Mouse (Mus musculus) thymus, postnatal 25 days (tissue): ENCODE results near the gene 2310011J03Rik.

Source experiments
- DNase-seq: peaks from one replicate; pipeline ENCODE4 v3.0.0; 2022

2310011J03Rik gene

DNA sequence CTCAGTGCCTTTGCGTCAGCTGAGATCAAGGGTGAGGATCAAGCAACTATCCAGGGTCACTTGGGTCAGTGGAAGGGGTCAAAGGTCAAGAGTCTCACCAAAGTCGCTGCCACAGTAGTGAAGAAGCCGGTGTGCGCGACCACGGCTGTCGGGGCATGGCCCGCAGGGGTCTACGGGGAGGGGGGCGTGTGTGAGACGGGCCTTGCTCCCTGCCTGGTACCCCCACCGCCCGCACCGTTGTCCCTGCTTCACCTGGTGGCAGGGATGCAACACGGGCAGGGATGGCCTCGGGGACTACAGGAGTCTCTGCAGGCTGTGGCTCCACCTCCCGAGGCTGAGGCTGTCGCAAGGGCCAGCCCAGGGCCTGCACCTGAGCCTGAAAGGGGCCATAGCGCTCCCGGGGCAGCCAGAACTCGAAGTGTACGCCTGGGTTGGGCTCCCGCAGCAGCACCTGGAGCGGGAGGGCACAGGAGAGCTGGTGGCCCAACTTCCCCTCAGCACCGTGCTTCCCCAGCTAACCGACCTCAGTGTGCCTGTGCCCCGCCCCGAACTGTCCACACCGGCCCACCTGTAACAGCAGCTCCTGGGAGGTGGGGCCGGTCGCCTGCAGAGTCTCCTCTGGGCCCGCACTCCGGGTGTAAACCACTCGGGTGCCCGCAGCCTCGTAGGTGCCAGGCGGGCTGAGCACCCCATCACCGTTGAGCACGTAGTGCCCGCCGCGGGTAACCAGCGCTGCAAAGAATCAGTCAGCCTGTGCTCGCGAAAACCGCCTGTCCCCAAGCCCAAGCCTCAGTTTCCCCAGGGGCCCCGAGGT lies 21.4 kb upstream of the 2310011J03Rik start:
- no peak for DNase-seq

- no peak for DNase-seq
Observed at GRCm38 (mm10) chr10:80341026-80341425, 20.7 kb upstream of the 2310011J03Rik start.

DNA sequence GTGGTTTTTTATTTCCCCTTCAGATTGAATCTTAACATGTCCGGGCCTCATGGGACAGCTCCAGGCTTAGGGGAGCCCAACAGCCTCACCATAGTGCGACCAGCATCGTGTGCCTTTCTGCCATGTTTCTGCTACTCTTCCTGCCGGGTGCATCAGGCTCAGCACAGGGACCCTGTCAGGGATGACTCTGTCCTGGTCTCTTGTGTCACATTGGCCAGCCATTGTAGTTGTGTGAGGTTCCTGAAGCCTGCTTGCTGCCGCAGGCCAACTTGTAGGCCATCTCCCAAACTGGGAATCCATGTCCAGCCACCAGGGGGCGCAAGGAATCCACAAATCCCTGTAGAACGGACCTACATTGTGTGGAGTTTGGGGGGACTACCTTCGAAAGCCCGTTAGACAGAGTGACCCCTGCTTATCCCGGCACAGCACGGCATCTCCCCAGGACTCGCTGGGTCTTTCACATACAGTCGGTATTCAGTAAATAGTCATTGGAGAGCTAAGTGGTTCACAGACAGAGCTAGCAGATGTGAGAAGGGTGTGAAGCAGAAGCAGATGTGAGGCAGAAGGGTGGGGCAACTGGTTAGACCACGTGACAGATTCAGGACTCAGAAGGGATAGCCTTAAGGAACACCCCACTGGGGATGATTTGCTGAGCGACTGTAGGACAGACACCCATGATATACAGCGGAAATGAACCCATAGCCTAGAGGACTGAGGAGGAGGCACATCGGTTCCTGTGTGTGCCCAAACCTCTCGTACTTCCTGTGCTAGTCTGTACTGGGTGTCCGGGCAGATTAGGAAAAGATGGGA lies 19.8 kb upstream of the 2310011J03Rik start:
- peak; percentile 83 for DNase-seq

- no peak for DNase-seq
Observed at GRCm38 (mm10) chr10:80336263-80336662, 15.9 kb upstream of the 2310011J03Rik start.

DNA sequence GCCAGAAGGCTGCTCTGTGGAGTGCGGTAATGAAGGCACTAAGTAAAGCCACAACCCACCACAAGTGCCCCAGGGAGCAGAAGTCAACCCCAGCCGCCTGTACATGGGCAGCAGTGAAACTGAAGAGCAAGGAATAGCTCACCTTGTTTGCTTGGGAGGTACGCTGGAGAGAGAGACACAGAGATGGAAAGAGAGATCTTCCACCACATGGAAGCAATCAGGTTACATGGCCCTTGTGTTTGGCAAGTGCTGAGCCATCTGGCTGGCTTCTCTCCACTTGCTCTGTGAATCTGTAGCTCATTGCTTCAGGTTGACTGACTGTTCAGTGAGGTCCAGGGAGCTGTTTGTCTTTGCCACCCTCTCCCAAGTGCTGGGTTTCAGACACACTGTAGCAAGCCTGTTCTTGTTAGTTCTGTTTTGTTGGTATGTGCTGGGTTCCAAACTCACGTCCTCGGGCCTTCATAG lies 12.2 kb upstream of the 2310011J03Rik start:
- no peak for DNase-seq

DNA sequence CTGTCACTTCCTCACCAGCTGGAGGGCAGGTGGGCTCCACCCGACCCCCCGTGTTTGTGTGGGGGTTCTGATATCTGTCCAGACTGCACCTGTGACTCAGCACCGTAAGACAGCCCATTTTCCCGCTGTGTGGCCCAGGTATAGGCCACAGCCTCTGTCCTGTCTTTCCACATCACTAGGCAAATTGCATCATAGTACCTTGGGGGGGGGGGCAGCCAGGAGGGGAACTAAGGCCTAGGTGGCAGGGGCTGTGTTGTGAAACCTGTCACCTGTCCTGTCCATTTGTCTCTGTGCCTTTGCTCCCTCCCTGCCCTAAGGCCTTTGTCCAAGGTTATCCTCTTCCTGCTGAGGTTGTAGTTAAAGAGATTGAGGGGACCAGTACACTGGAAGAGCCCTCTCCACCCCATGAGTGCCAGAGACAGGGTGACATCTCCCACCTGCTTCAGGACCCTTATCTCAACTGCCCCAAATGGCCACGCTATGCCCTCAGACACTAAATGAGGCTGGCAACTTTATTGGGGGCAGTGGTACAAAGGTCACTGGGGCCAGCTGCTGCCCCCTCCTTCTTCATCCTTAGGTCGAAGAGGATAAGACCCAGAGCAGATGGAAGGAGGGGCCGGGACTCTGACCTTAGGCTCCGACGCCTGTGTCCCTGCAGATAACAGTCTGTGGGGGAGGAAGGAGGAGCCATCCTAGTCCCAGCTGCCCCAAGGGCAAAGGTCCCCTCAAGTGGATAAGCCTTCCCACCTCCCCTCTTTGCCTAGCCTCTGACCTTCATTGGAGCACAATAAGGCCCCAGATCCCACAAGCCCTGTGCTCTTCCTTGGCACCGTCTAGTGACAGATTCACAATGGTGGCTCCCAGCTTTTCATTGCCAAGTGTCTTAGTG lies 11.5 kb upstream of the 2310011J03Rik start:
- no peak for DNase-seq

GRCm38 (mm10) chr10:80330888-80331287 lies 10.6 kb upstream of the 2310011J03Rik start:
- no peak for DNase-seq

- no peak for DNase-seq
Observed at GRCm38 (mm10) chr10:80330084-80330483, 9.7 kb upstream of the 2310011J03Rik start.

DNA sequence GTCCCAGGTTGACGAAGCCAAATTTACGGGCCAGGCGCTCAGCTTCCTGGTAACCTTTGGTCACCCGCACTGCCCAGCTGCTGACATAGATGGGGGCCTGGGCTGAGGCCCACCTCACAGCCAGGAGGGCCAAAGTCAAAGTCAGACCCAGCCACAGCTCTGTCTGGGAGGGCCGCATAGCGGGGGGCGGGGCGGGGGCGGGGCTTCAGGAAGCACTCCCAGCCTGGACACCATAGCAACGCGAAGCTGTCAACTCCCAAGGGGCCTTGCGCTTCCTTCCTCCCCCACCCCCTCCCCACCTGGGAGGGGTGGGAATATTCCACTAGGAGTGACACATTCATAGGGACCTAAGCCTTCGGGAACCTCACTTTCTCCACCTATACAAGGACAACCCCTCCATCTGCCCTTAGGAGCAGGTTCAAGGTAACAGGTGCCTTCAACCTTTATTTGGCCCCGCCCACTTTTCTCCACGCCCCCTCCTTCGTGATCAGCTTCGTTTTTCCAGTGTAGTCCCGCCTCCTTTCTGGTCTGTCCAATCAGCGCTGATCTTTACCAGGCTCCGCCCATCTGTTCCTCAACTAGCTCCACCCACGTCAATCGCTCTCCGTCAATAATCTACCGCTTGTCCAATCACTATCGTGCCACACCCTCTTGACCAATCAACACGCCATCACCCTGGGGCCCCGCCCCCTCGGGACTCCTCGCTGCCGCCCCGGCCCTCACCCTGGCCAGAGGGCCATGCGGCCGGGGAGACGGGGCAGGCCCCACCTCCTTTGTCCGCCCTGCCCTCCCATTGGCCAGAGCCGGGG lies 9.1 kb upstream of the 2310011J03Rik start, which contains the start of the genes Pcsk4 and Reep6:
TSS of gene Pcsk4 (minus strand) at position 226 of the 809 bp plus-strand sequence.
TSS of gene Reep6 (plus strand) at position 681 of the 809 bp plus-strand sequence.
- DNase-seq, result peak; percentile 71

GRCm38 (mm10) chr10:80325045-80325444 lies 4.7 kb upstream of the 2310011J03Rik start:
- DNase-seq, result no peak

GRCm38 (mm10) chr10:80324120-80325037 lies 4.0 kb upstream of the 2310011J03Rik start:
- DNase-seq, result no peak

DNA sequence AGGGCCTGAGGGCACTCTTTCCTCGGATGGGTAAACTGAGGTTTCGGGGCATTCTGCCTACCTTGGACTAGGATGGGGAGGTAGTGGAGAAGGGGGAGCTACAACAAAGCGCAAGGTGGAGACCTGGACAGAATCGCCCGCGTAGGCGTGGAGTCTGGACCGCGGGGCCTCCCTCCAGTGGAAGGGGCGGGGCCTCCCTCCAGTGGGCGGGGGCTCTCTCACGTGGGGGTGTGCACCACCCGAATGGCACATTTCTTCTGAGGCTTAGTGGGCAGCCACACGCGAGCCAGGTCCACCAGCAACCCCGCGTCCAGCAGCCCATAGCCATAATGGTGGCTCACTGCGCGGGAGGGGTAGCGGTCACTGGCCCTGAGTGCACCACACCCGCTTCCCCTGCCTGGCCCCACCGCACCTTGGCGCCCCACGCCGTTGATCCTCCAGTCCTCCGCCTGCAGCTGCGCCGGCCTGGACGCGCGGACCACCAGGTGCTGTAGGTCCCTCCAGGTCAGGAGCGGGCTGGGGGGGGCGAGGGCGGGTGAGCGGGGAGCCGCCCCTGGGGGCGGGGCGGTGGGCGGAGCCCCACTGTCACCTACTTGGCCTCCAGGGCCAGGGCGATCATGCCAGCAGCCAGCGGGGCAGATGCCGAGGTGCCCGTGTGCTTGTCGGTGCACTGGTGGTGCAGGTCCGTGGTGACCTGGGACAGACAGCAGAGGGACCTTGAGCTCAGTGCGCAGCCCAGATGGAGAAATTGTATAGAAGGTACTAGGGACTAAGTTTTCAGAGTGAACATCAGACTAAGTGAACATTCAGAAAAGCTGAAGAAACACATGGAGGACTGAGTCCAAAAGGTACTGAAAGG lies 3.2 kb upstream of the 2310011J03Rik start:
- DNase-seq, result peak; percentile 56

- DNase-seq, result peak; percentile 32
Observed at GRCm38 (mm10) chr10:80322811-80323211, 2.5 kb upstream of the 2310011J03Rik start.

GRCm38 (mm10) chr10:80321670-80322581 lies 1.6 kb upstream of the 2310011J03Rik start:
- no peak for DNase-seq

- no peak for DNase-seq
Observed at GRCm38 (mm10) chr10:80321014-80321669, 805 bp upstream of the 2310011J03Rik start.

DNA sequence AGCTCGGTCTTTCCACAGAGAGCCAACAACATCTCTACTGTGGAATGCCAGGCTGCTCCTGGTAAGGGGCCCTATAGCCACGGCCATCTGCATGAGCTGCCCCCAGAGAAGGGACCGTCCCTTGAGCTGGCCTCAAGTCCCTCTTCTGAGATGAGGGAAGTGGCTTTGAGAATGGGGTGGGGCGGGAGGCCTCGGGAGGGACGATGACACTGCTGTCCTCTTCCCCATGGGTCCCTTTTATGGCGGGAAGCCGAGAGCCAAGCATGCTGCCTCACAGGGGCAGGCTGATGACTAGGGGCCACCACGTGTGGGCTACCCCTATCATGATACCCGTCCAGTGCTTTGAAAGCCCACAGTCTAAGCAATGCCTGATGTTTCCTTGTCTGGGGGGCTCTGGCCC lies 3.3 kb downstream of the 2310011J03Rik start:
- DNase-seq, result no peak

GRCm38 (mm10) chr10:80316359-80316781 lies 4.0 kb downstream of the 2310011J03Rik start:
- DNase-seq, result no peak

DNA sequence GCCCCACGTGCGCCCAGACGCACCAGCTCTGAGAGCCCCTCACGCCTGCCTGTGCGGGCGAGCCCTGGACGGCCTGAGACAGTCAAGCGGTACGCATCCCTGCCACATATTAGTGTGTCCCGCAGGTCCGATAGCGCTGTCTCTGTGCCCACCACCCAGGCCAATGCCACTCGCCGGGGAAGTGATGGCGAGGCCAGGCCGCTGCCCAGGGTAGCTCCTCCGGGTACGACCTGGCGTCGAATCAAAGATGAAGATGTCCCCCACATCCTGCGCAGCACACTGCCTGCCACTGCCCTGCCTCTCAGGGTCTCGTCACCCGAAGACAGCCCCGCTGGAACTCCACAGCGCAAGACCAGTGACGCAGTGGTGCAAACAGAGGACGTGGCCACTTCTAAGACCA lies 5.0 kb downstream of the 2310011J03Rik start:
- DNase-seq, result no peak
